Mouse (Mus musculus): ENCODE results near the gene Kdm4d. TPM values are rescaled to one million over a fixed set of nuclear protein-coding genes. Genes with fewer than 3 reads are reported as not detected.

Gene Kdm4d
- polyA plus RNA-seq, 2 experiments = 0.20 to 0.63 TPM

DNA sequence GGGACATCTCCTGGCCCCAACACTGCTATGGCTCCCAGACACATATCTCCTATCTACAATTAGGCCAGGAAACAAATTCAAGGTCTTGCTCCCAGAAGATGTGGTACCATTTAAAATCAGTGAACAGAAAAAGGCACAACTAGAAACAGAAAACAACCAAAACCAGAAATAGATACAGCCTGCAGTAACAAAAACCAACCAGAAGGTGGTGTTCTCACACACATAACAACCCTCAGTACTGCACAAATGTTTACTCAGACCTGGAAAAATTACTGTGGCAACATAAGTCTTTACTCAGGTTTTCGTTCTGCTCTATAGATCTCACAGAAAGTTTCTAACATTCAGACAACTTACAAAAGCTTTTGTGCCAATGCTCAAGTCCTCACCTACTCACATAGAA, 59.9 kb downstream of the Kdm4d start:
- no peaks in the 10 kb centered on the region for H3K36me3 ChIP-seq (ENCODE audit: control insufficient read depth, insufficient read depth, low read length)
- no peak overlapping the region for H3K9ac ChIP-seq (ENCODE audit: low read depth, low read length, severe bottlenecking)
- no peak overlapping the region for H3K27ac ChIP-seq (replicated peaks; ENCODE audit: low read depth, low read length)
- H3K4me1 ChIP-seq (ENCODE audit: control insufficient read depth, insufficient read depth, low read length) = no peaks in the 10 kb centered on the region
- H3K4me3 ChIP-seq (replicated peaks; ENCODE audit: low read length) = no peak overlapping the region
- TF ChIP-seq POLR2A (IDR thresholded peaks at IDR 0.05; ENCODE audit: borderline replicate concordance, extremely low read depth, insufficient read depth, insufficient read length) = no peak
- ATAC-seq (ENCODE audit: low FRiP score, low read depth) = no peak
- 0 out of 2 replicates have a peak, but pooled peaks cover 4% of the 10 kb centered on the region for H3K9me3 ChIP-seq (ENCODE audit: control insufficient read depth, low read length)
- H3K27me3 ChIP-seq (ENCODE audit: control insufficient read depth, insufficient read depth, low read length) = no peaks in the 10 kb centered on the region
- no peak overlapping the region for H3K4me2 ChIP-seq (replicated peaks; ENCODE audit: low read depth, low read length, severe bottlenecking)
- no peak for DNase-seq (ENCODE audit: low spot score)
- WGBS = 93% methylated on average over 1 of the region's 1 CpGs

DNA sequence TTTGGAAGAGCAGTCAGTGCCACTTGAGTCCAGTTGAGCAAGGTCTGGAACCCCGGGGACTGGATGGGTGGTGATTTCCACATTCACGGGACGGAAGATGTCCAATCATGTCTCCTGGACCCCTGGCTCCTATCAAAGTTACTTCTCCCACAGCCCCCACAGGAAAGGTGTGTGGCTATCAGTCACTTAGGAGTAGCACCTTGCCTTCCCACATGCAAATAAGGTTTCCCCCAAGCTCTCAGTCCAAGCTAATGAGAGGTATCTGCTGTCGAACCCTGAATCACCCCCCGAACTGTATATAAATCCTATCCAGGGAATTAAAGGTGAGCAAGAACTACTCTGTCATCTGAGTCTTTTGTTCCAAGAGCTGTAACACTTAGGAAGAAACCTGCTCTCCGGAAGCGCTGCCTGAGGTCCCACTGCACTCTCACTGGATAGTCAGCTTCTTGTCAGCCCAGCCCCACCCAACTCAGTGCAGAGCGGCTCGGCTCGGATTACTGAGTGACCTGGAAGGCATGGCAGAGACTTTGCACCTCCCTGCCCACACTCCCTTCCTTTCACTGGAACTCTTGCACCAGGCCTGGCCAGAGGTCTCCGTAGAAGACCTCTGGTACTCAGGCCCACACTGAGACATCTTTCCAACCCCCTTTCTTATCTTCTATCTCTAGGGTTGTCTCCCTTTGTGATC, 66.9 kb downstream of the Kdm4d start:
- WGBS = 54% methylated on average over 11 of the region's 11 CpGs
- no peaks in the 10 kb centered on the region for H3K27me3 ChIP-seq (ENCODE audit: control insufficient read depth, insufficient read depth, low read length)
- H3K9ac ChIP-seq (ENCODE audit: low read depth, low read length, severe bottlenecking) = no peak overlapping the region
- H3K4me1 ChIP-seq (ENCODE audit: control insufficient read depth, insufficient read depth, low read length) = no peaks in the 10 kb centered on the region
- no peak overlapping the region for H3K27ac ChIP-seq (replicated peaks; ENCODE audit: low read depth, low read length)
- H3K4me2 ChIP-seq (replicated peaks; ENCODE audit: low read depth, low read length, severe bottlenecking) = no peak overlapping the region
- 0 out of 2 replicates have a peak, but pooled peaks cover 4% of the 10 kb centered on the region for H3K9me3 ChIP-seq (ENCODE audit: control insufficient read depth, low read length)
- ATAC-seq (ENCODE audit: low FRiP score, low read depth) = no peak
- no peaks in the 10 kb centered on the region for H3K36me3 ChIP-seq (ENCODE audit: control insufficient read depth, insufficient read depth, low read length)
- no peak overlapping the region for H3K4me3 ChIP-seq (replicated peaks; ENCODE audit: low read length)
- TF ChIP-seq POLR2A (IDR thresholded peaks at IDR 0.05; ENCODE audit: borderline replicate concordance, extremely low read depth, insufficient read depth, insufficient read length) = no peak
- DNase-seq (ENCODE audit: low spot score) = no peak

Other genes starting within 250 kb of the Kdm4d start
- gene Sesn3, start 225.4 kb downstream of the Kdm4d start, polyA plus RNA-seq (2012; rRNA removed) = 25.3 and 28.1 TPM in 2 replicates
- 21.1 and 31.5 TPM in 2 replicates for gene Sesn3, start 225.4 kb downstream of the Kdm4d start, polyA plus RNA-seq (2014; fragmentation: Nextera tagmentation; extraction: Ambion mirVana)
- gene Endod1, start 119.0 kb downstream of the Kdm4d start, polyA plus RNA-seq (2012; rRNA removed) = 9.0 and 14.9 TPM in 2 replicates
- gene Endod1, start 119.0 kb downstream of the Kdm4d start, polyA plus RNA-seq (2014; fragmentation: Nextera tagmentation; extraction: Ambion mirVana) = 16.5 and 17.1 TPM in 2 replicates
- 41.8 and 94.6 TPM in 2 replicates for gene Cwc15, start 135 bp upstream of the Kdm4d start, polyA plus RNA-seq (2012; rRNA removed)
- 138 and 146 TPM in 2 replicates for gene Cwc15, start 135 bp upstream of the Kdm4d start, polyA plus RNA-seq (2014; fragmentation: Nextera tagmentation; extraction: Ambion mirVana)
- 53.9 and 56.2 TPM in 2 replicates for gene Amotl1, start 144.6 kb upstream of the Kdm4d start, polyA plus RNA-seq (2012; rRNA removed)
- 47.7 and 49.7 TPM in 2 replicates for gene Amotl1, start 144.6 kb upstream of the Kdm4d start, polyA plus RNA-seq (2014; fragmentation: Nextera tagmentation; extraction: Ambion mirVana)
- 0.06 and 0.18 TPM in 2 replicates for gene Piwil4, start 240.3 kb upstream of the Kdm4d start, polyA plus RNA-seq (2012; rRNA removed)
- 0.07 and 0.08 TPM in 2 replicates for gene Piwil4, start 240.3 kb upstream of the Kdm4d start, polyA plus RNA-seq (2014; fragmentation: Nextera tagmentation; extraction: Ambion mirVana)

Measured in limb, embryonic 14.5 days (tissue).